Mouse (Mus musculus) stomach, embryonic 14.5 days (tissue): ENCODE results near the gene Ap2a2. TPM values are rescaled to one million over a fixed set of nuclear protein-coding genes. Genes with fewer than 3 reads are reported as not detected.

Experiments used
- ATAC-seq: fragments of 200-750 bp; cut with Nextera tagmentation; 2 replicates; pipeline ENCODE4 v1.8.0; 2017; ENCODE audit warnings: low read depth, moderate TSS enrichment; ENCODE audit not compliant: insufficient number of reproducible peaks, insufficient read depth, low FRiP score
- H3K27ac ChIP-seq: fragments of 300-500 bp; sonication (generic); 2 replicates; pipeline ENCODE4 v1.5.1; 2014; ENCODE audit warnings: mild to moderate bottlenecking, low read length, moderate library complexity, mixed read lengths
- H3K27me3 ChIP-seq: fragments of 300-500 bp; sonication (generic); 2 replicates; pipeline ENCODE4 v1.6.1; 2014; ENCODE audit warnings: low read length, control low read depth, mixed read lengths; ENCODE audit not compliant: control insufficient read depth, insufficient read depth
- H3K36me3 ChIP-seq: fragments of 300-500 bp; sonication (generic); 2 replicates; pipeline ENCODE4 v1.6.1; 2014; ENCODE audit warnings: mild to moderate bottlenecking, control low read depth, low read length, moderate library complexity, mixed read lengths; ENCODE audit not compliant: control insufficient read depth, insufficient read depth
- H3K4me1 ChIP-seq: fragments of 300-500 bp; sonication (generic); 2 replicates; pipeline ENCODE4 v1.6.1; 2014; ENCODE audit warnings: low read length, control low read depth, mixed read lengths; ENCODE audit not compliant: control insufficient read depth, insufficient read depth
- H3K4me2 ChIP-seq: fragments of 300-500 bp; sonication (generic); replicated peaks from 2 replicates; pipeline ENCODE4 v1.6.1; 2014; ENCODE audit warnings: low read depth, low read length, control low read depth
- H3K4me3 ChIP-seq: fragments of 300-500 bp; sonication (generic); 2 replicates; pipeline ENCODE4 v1.5.1; 2014; ENCODE audit warnings: low read depth, low read length, control low read depth
- H3K9ac ChIP-seq: fragments of 300-500 bp; sonication (generic); replicated peaks from 2 replicates; pipeline ENCODE4 v1.6.1; 2014; ENCODE audit warnings: low read depth, mild to moderate bottlenecking, control low read depth, low read length, moderate library complexity, mixed read lengths
- H3K9me3 ChIP-seq: fragments of 300-500 bp; sonication (generic); 2 replicates; pipeline ENCODE4 v1.6.1; 2016; ENCODE audit warnings: low read depth, low read length, control low read depth; ENCODE audit not compliant: control insufficient read depth
- WGBS: fragments of 180-500 bp; shearing (Covaris S2); extraction: QIAGEN DNeasy Blood & Tissue Kit; methylation state at CpG from one replicate; pipeline ENCODE4 v1.1.7; 2014; 5-methylcytosine and 5-hydroxymethylcytosine counted together
- polyA plus RNA-seq: library from polyadenylated mRNA; unstranded; fragments of >200 nt; fragmentation: Nextera tagmentation; extraction: Ambion mirVana; gene quantifications from 2 replicates; pipeline ENCODE4 v1.2.1, GENCODE M21; 2014

Gene Ap2a2
- polyA plus RNA-seq, 1 experiment from 2014 or later: 71.8 TPM

DNA sequence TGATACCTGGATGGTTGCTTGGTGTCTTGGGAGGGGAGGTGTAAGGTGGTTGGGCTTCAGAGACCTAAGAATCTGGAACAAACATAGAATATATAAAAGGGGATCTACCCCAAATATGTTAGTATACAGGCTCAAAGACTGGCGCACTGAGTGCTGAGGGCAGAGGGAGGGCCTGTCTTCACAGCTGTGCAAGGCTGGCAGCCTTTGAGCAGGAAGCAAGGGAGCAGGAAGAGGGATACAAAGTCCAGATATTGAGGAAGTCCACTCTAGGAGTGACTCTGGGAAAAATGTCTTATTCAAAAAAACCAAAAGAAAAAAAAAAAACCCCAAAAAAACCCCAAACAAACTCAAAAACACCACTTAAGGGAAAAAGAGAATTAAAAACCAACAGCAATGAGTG lies 30.1 kb downstream of the Ap2a2 start:
- no peak overlapping the region for H3K4me2 ChIP-seq
- H3K4me3 ChIP-seq: no peak overlapping the region
- H3K9me3 ChIP-seq: no peaks in the 10 kb centered on the region
- no peaks in the 10 kb centered on the region for H3K4me1 ChIP-seq
- H3K9ac ChIP-seq: no peak overlapping the region
- peaks cover 22% of the 10 kb centered on the region for H3K36me3 ChIP-seq
- H3K27ac ChIP-seq: no peak overlapping the region
- ATAC-seq: no peak
- 75% methylated on average over 1 of the region's 1 CpGs for WGBS
- H3K27me3 ChIP-seq: no peaks in the 10 kb centered on the region

DNA sequence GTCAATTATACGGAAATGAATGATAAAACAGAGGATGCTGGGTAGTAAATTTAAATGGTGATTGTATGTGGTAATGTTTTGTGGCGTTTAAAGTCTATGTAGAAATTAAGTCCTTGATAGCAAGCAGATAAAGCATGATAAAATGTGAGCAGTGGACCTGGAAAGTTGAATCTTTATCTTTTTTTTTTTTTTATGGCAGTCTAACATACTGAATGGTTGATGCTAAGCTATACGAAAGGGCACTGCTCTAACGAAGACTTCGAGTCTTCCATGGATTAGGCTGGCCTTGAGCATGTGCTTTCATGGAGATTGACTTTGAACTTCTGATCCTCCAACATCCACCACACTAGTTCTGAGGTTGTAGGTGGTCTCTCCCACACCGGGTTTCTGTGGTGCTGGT lies 31.1 kb downstream of the Ap2a2 start:
- no peaks in the 10 kb centered on the region for H3K27me3 ChIP-seq
- H3K9me3 ChIP-seq: no peaks in the 10 kb centered on the region
- H3K36me3 ChIP-seq: peaks cover 28% of the 10 kb centered on the region
- ATAC-seq: no peak
- no peak overlapping the region for H3K4me2 ChIP-seq
- H3K27ac ChIP-seq: no peak overlapping the region
- 95% methylated on average over 6 of the region's 6 CpGs for WGBS
- H3K4me3 ChIP-seq: no peak overlapping the region
- no peak overlapping the region for H3K9ac ChIP-seq
- no peaks in the 10 kb centered on the region for H3K4me1 ChIP-seq

GRCm38 (mm10) chr7:141596971-141597370 lies 35.0 kb downstream of the Ap2a2 start:
- H3K36me3 ChIP-seq: peaks cover 35% of the 10 kb centered on the region
- no peaks in the 10 kb centered on the region for H3K9me3 ChIP-seq
- no peaks in the 10 kb centered on the region for H3K27me3 ChIP-seq
- no peak overlapping the region for H3K27ac ChIP-seq
- H3K4me1 ChIP-seq: no peaks in the 10 kb centered on the region
- no peak for ATAC-seq
- 87% methylated on average over 1 of the region's 1 CpGs for WGBS
- no peak overlapping the region for H3K4me3 ChIP-seq
- H3K9ac ChIP-seq: no peak overlapping the region
- no peak overlapping the region for H3K4me2 ChIP-seq

DNA sequence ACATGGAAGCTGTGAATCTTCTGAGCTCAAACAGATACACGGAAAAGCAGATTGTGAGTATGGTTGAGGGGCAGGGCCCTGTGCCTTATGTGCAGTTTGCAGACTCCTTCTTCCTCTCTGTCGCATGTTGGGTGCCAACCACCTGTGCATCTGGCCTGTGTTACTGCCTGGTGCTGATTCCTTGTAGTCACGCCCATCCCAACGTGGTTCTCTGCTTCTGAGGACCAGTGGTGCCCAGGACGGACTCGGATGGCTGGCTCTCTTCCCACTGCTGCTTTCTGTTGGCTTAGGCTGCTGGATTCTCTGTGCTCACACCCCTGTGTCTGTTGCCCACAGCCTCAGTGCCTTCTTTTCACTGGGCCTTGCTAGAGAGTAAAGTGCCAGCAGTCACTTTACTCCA lies 35.6 kb downstream of the Ap2a2 start:
- peaks cover 40% of the 10 kb centered on the region for H3K36me3 ChIP-seq
- WGBS: 89% methylated on average over 6 of the region's 6 CpGs

GRCm38 (mm10) chr7:141607717-141608116 lies 45.7 kb downstream of the Ap2a2 start:
- peaks cover 38% of the 10 kb centered on the region for H3K36me3 ChIP-seq
- H3K4me3 ChIP-seq: no peak overlapping the region
- no peaks in the 10 kb centered on the region for H3K9me3 ChIP-seq
- no peak overlapping the region for H3K4me2 ChIP-seq
- peaks cover 3% of the 10 kb centered on the region; the same call in 1 of the 2 replicates for H3K4me1 ChIP-seq
- no peak overlapping the region for H3K9ac ChIP-seq
- WGBS: 83% methylated on average over 4 of the region's 4 CpGs
- no peak for ATAC-seq
- no peak overlapping the region for H3K27ac ChIP-seq
- H3K27me3 ChIP-seq: no peaks in the 10 kb centered on the region

More for the DNA sequence above, 35.6 kb downstream of the Ap2a2 start:
- ATAC-seq: no peak
- no peak overlapping the region for H3K4me3 ChIP-seq
- H3K9ac ChIP-seq: no peak overlapping the region
- H3K9me3 ChIP-seq: no peaks in the 10 kb centered on the region
- H3K4me2 ChIP-seq: no peak overlapping the region
- no peaks in the 10 kb centered on the region for H3K4me1 ChIP-seq
- no peaks in the 10 kb centered on the region for H3K27me3 ChIP-seq
- H3K27ac ChIP-seq: no peak overlapping the region

DNA sequence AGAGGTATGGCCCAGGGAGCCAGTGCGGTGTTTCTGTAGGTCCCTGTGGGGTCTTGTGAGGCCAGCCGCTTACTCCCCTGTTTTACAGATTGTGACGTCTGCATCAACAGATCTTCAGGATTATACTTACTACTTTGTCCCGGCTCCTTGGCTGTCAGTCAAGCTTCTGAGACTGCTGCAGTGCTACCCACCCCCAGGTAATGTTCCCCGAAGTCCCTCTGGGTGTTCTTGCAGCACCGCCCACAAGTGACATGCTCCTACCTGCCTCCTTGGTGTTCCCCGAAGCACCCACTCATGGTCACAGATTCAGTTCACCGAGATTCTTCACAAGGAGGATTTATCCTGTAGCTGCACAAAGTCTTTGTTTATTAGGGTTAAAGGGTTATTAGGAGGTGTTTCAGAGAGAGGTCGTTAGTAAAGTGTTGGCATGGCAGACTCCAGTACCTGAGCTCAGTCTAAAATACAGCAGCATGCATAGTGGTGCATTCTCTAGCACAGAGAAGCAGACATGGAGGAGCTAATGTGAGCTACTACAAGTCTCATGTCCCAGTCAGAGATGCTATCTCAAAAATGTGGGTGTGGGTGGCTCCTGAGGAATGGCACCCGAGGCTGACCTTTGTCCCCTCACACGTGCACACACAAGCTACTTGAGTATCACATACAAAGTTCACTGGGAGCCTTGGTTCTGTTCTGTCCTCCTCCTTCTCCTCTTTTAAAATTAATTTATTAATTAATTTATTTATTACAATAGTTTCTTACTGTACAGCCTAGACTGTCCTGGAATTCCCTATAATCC lies 47.9 kb downstream of the Ap2a2 start:
- WGBS: 74% methylated on average over 11 of the region's 11 CpGs
- no peak for ATAC-seq
- Histone ChIP-seq H3K4me3 (no peak overlapping the region), H3K27ac (no peak overlapping the region), H3K9me3 (no peaks in the 10 kb centered on the region), H3K27me3 (no peaks in the 10 kb centered on the region), H3K9ac (no peak overlapping the region), H3K4me1 (peaks cover 4% of the 10 kb centered on the region; the same call in 1 of the 2 replicates), H3K4me2 (no peak overlapping the region), H3K36me3 (peaks cover 43% of the 10 kb centered on the region)

DNA sequence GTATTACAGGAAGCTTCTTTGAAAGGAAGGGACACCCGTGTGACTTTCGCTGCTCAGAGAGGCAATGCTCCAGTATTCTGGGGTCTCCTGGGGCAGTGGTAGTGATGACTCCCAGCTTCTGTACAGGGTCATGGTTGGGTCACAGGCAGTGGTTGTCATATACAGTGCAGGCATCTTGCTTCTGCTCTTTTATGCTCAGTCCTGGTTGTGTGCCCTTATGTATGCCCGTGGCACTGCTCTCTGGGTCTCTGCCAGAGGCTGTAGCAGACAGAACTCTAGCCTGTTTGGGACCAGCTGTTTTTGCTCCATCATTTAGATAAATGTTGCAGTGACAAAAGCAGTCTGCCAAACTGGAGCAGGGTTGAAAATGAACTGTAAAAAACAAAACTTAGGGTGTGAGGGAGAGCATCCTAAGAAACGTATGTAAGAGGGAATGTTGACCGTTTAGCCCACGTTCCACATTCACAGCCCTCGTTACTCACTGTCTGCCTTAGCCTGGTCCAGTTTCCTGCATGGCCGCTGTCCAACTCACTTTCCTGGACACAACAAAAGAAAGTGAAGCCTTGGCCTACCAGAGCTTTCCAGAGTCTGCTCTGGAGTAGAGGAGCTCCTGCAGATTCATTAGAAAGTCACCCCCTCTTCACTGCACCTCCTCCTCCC lies 49.9 kb downstream of the Ap2a2 start:
- H3K9ac ChIP-seq: no peak overlapping the region

GRCm38 (mm10) chr7:141612371-141612760 lies 50.4 kb downstream of the Ap2a2 start:
- 77% methylated on average over 18 of the region's 18 CpGs for WGBS
- Histone ChIP-seq H3K4me2 (no peak overlapping the region), H3K9me3 (no peaks in the 10 kb centered on the region), H3K4me3 (no peak overlapping the region), H3K4me1 (peaks cover 4% of the 10 kb centered on the region; the same call in 1 of the 2 replicates), H3K27ac (peak overlapping the region; percentile 76; the same call in 1 of the 2 replicates), H3K36me3 (peaks cover 42% of the 10 kb centered on the region), H3K27me3 (no peaks in the 10 kb centered on the region), H3K9ac (no peak overlapping the region)
- ATAC-seq: no peak

More for the DNA sequence above, 49.9 kb downstream of the Ap2a2 start:
- Histone ChIP-seq H3K36me3 (peaks cover 42% of the 10 kb centered on the region), H3K27ac (peak overlapping the region; percentile 76; the same call in 1 of the 2 replicates), H3K4me3 (no peak overlapping the region), H3K9me3 (no peaks in the 10 kb centered on the region), H3K4me2 (no peak overlapping the region), H3K4me1 (peaks cover 4% of the 10 kb centered on the region; the same call in 1 of the 2 replicates), H3K27me3 (no peaks in the 10 kb centered on the region)
- 64% methylated on average over 8 of the region's 8 CpGs for WGBS
- no peak for ATAC-seq
